Mouse (Mus musculus): ENCODE results near the gene Lsp1. TPM values are rescaled to one million over a fixed set of nuclear protein-coding genes. Genes with fewer than 3 reads are reported as not detected.
A peak's percentile ranks its signal among the peaks of the same experiment; 100 is the strongest.

The Lsp1 gene
- polyA plus RNA-seq (2014; fragmentation: Nextera tagmentation; extraction: Ambion mirVana) = 98.0 and 99.6 TPM in 2 replicates

GRCm38 (mm10) chr7:142460636-142461077 lies at the start of gene Lsp1:
Gene Lsp1 (plus strand): TSS chr7:142460809.
- DNase-seq (no peak), ATAC-seq (ENCODE audit: insufficient read depth) (no peak)
- H3K27me3 ChIP-seq (ENCODE audit: insufficient read depth, low read length) = no peaks in the 10 kb centered on the region
- no peaks in the 10 kb centered on the region for H3K9me3 ChIP-seq (ENCODE audit: low read depth, low read length)
- no peak within 1 kb of the TSS for H3K4me2 ChIP-seq
- peak within 1 kb of the TSS; percentile 98; the same call in 1 of the 2 replicates for H3K27ac ChIP-seq (ENCODE audit: low read depth)
- H3K4me1 ChIP-seq (ENCODE audit: insufficient read depth) = peaks cover 27% of the 10 kb centered on the region
- no peak within 1 kb of the TSS for H3K9ac ChIP-seq
- H3K4me3 ChIP-seq (ENCODE audit: low read depth, low read length) = no peak within 1 kb of the TSS
- 89% methylated on average over 7 of the region's 7 CpGs for WGBS
- TF ChIP-seq CTCF (IDR thresholded peaks at IDR 0.05; ENCODE audit: low read depth) = no peak
- no peaks in the 10 kb centered on the region for H3K36me3 ChIP-seq (ENCODE audit: insufficient read depth)

GRCm38 (mm10) chr7:142413285-142413684 lies 47.3 kb upstream of the Lsp1 start:
- ATAC-seq (ENCODE audit: insufficient read depth) = no peak
- 75% methylated on average over 6 of the region's 6 CpGs for WGBS
- Histone ChIP-seq H3K27ac (ENCODE audit: low read depth) (no peak overlapping the region), H3K4me3 (ENCODE audit: low read depth, low read length) (no peak overlapping the region), H3K4me2 (no peak overlapping the region), H3K27me3 (ENCODE audit: insufficient read depth, low read length) (no peaks in the 10 kb centered on the region), H3K4me1 (ENCODE audit: insufficient read depth) (no peaks in the 10 kb centered on the region), H3K9me3 (ENCODE audit: low read depth, low read length) (no peaks in the 10 kb centered on the region), H3K36me3 (ENCODE audit: insufficient read depth) (no peaks in the 10 kb centered on the region), H3K9ac (no peak overlapping the region)
- no peak for TF ChIP-seq CTCF (IDR thresholded peaks at IDR 0.05; ENCODE audit: low read depth)
- DNase-seq = no peak

GRCm38 (mm10) chr7:142415314-142415713 lies 45.3 kb upstream of the Lsp1 start:
- Histone ChIP-seq H3K27ac (ENCODE audit: low read depth) (no peak overlapping the region), H3K4me1 (ENCODE audit: insufficient read depth) (no peaks in the 10 kb centered on the region), H3K36me3 (ENCODE audit: insufficient read depth) (no peaks in the 10 kb centered on the region), H3K4me2 (no peak overlapping the region), H3K9me3 (ENCODE audit: low read depth, low read length) (no peaks in the 10 kb centered on the region), H3K27me3 (ENCODE audit: insufficient read depth, low read length) (no peaks in the 10 kb centered on the region), H3K9ac (no peak overlapping the region), H3K4me3 (ENCODE audit: low read depth, low read length) (no peak overlapping the region)
- ATAC-seq (ENCODE audit: insufficient read depth) (no peak), DNase-seq (peak; percentile 12)
- no peak for TF ChIP-seq CTCF (IDR thresholded peaks at IDR 0.05; ENCODE audit: low read depth)
- 47% methylated on average over 4 of the region's 4 CpGs for WGBS

- Histone ChIP-seq H3K4me2 (no peak overlapping the region), H3K27me3 (ENCODE audit: insufficient read depth, low read length) (no peaks in the 10 kb centered on the region), H3K9ac (no peak overlapping the region), H3K4me3 (ENCODE audit: low read depth, low read length) (no peak overlapping the region), H3K9me3 (ENCODE audit: low read depth, low read length) (no peaks in the 10 kb centered on the region), H3K27ac (ENCODE audit: low read depth) (no peak overlapping the region), H3K36me3 (ENCODE audit: insufficient read depth) (no peaks in the 10 kb centered on the region), H3K4me1 (ENCODE audit: insufficient read depth) (no peaks in the 10 kb centered on the region)
- no peak for TF ChIP-seq CTCF (IDR thresholded peaks at IDR 0.05; ENCODE audit: low read depth)
- 44% methylated on average over 3 of the region's 3 CpGs for WGBS
- ATAC-seq (ENCODE audit: insufficient read depth) (no peak), DNase-seq (no peak)
Measured at GRCm38 (mm10) chr7:142416225-142416624, 44.4 kb upstream of the Lsp1 start.

- H3K27me3 ChIP-seq (ENCODE audit: insufficient read depth, low read length) = no peaks in the 10 kb centered on the region
- H3K9ac ChIP-seq = no peak overlapping the region
- WGBS = 83% methylated on average over 2 of the region's 2 CpGs
- TF ChIP-seq CTCF (IDR thresholded peaks at IDR 0.05; ENCODE audit: low read depth) = no peak
- ATAC-seq (ENCODE audit: insufficient read depth) = no peak
- no peak overlapping the region for H3K4me2 ChIP-seq
- H3K27ac ChIP-seq (ENCODE audit: low read depth) = no peak overlapping the region
- H3K4me3 ChIP-seq (ENCODE audit: low read depth, low read length) = no peak overlapping the region
- H3K9me3 ChIP-seq (ENCODE audit: low read depth, low read length) = no peaks in the 10 kb centered on the region
- no peaks in the 10 kb centered on the region for H3K4me1 ChIP-seq (ENCODE audit: insufficient read depth)
- no peak for DNase-seq
- H3K36me3 ChIP-seq (ENCODE audit: insufficient read depth) = no peaks in the 10 kb centered on the region
Measured at GRCm38 (mm10) chr7:142418027-142418426, 42.6 kb upstream of the Lsp1 start.

GRCm38 (mm10) chr7:142418679-142419078 lies 41.9 kb upstream of the Lsp1 start:
- DNase-seq = no peak
- WGBS = 88% methylated on average over 8 of the region's 8 CpGs
- Histone ChIP-seq H3K27ac (ENCODE audit: low read depth) (no peak overlapping the region), H3K4me2 (no peak overlapping the region), H3K4me3 (ENCODE audit: low read depth, low read length) (no peak overlapping the region), H3K27me3 (ENCODE audit: insufficient read depth, low read length) (no peaks in the 10 kb centered on the region), H3K4me1 (ENCODE audit: insufficient read depth) (no peaks in the 10 kb centered on the region), H3K36me3 (ENCODE audit: insufficient read depth) (no peaks in the 10 kb centered on the region), H3K9me3 (ENCODE audit: low read depth, low read length) (no peaks in the 10 kb centered on the region), H3K9ac (no peak overlapping the region)
- ATAC-seq (ENCODE audit: insufficient read depth) = no peak
- TF ChIP-seq CTCF (IDR thresholded peaks at IDR 0.05; ENCODE audit: low read depth) = no peak

- H3K4me3 ChIP-seq (ENCODE audit: low read depth, low read length) = no peak overlapping the region
- no peak for ATAC-seq (ENCODE audit: insufficient read depth)
- no peak for TF ChIP-seq CTCF (IDR thresholded peaks at IDR 0.05; ENCODE audit: low read depth)
- no peaks in the 10 kb centered on the region for H3K27me3 ChIP-seq (ENCODE audit: insufficient read depth, low read length)
- no peaks in the 10 kb centered on the region for H3K9me3 ChIP-seq (ENCODE audit: low read depth, low read length)
- H3K9ac ChIP-seq = no peak overlapping the region
- H3K27ac ChIP-seq (ENCODE audit: low read depth) = no peak overlapping the region
- no peaks in the 10 kb centered on the region for H3K4me1 ChIP-seq (ENCODE audit: insufficient read depth)
- H3K36me3 ChIP-seq (ENCODE audit: insufficient read depth) = no peaks in the 10 kb centered on the region
- 63% methylated on average over 5 of the region's 5 CpGs for WGBS
- H3K4me2 ChIP-seq = no peak overlapping the region
- no peak for DNase-seq
Measured at GRCm38 (mm10) chr7:142419887-142420286, 40.7 kb upstream of the Lsp1 start.

- DNase-seq (no peak), ATAC-seq (ENCODE audit: insufficient read depth) (no peak)
- no peaks in the 10 kb centered on the region for H3K36me3 ChIP-seq (ENCODE audit: insufficient read depth)
- no peaks in the 10 kb centered on the region for H3K27me3 ChIP-seq (ENCODE audit: insufficient read depth, low read length)
- no peak overlapping the region for H3K4me3 ChIP-seq (ENCODE audit: low read depth, low read length)
- no peak overlapping the region for H3K9ac ChIP-seq
- no peak overlapping the region for H3K27ac ChIP-seq (ENCODE audit: low read depth)
- H3K4me2 ChIP-seq = no peak overlapping the region
- TF ChIP-seq CTCF (IDR thresholded peaks at IDR 0.05; ENCODE audit: low read depth) = no peak
- 63% methylated on average over 2 of the region's 2 CpGs for WGBS
- no peaks in the 10 kb centered on the region for H3K4me1 ChIP-seq (ENCODE audit: insufficient read depth)
- no peaks in the 10 kb centered on the region for H3K9me3 ChIP-seq (ENCODE audit: low read depth, low read length)
Measured at GRCm38 (mm10) chr7:142421826-142422225, 38.8 kb upstream of the Lsp1 start.
